Mouse (Mus musculus): ENCODE measurements around the gene Ank2.

- TF ChIP-seq CTCF (IDR thresholded peaks at IDR 0.05; ENCODE audit: extremely low read depth, insufficient read depth, low read length) (no peak), POLR2A (IDR thresholded peaks at IDR 0.05; ENCODE audit: extremely low read depth, insufficient read depth, low read length) (no peak)
Observed at GRCm38 (mm10) chr3:127036118-127036517, 463.0 kb downstream of the Ank2 start.

All from cortical plate, adult 2 months (tissue).